Mouse (Mus musculus) midbrain, embryonic 15.5 days (tissue): Measurements from ENCODE around the gene Myo5c. TPM values are rescaled to one million over a fixed set of nuclear protein-coding genes. Genes with fewer than 3 reads are reported as not detected.

Experiments used
- ATAC-seq: fragments of 200-750 bp; cut with Nextera tagmentation; replicated peaks from 2 replicates; pipeline ENCODE4 v1.8.0; 2017; ENCODE audit warnings: moderate TSS enrichment
- H3K27ac ChIP-seq: fragments of 300-500 bp; sonication (generic); 2 replicates; pipeline ENCODE4 v1.5.1; 2015; ENCODE audit warnings: mild to moderate bottlenecking, inconsistent platforms
- H3K27me3 ChIP-seq: fragments of 300-500 bp; sonication (generic); replicated peaks from 2 replicates; pipeline ENCODE4 v1.6.1; 2015; ENCODE audit warnings: inconsistent platforms
- H3K36me3 ChIP-seq: fragments of 300-500 bp; sonication (generic); replicated peaks from 2 replicates; pipeline ENCODE4 v1.6.1; 2015; ENCODE audit warnings: inconsistent platforms
- H3K4me1 ChIP-seq: fragments of 300-500 bp; sonication (generic); 2 replicates; pipeline ENCODE4 v1.6.1; 2015; ENCODE audit warnings: inconsistent platforms
- H3K4me2 ChIP-seq: fragments of 300-500 bp; sonication (generic); 2 replicates; pipeline ENCODE4 v1.6.1; 2015; ENCODE audit warnings: inconsistent platforms, mild to moderate bottlenecking, moderate library complexity
- H3K4me3 ChIP-seq: fragments of 300-500 bp; sonication (generic); 2 replicates; pipeline ENCODE4 v1.5.1; 2015; ENCODE audit warnings: mild to moderate bottlenecking, inconsistent platforms
- H3K9ac ChIP-seq: fragments of 300-500 bp; sonication (generic); 2 replicates; pipeline ENCODE4 v1.6.1; 2015; ENCODE audit warnings: mild to moderate bottlenecking, inconsistent platforms
- H3K9me3 ChIP-seq: fragments of 300-500 bp; sonication (generic); 2 replicates; pipeline ENCODE4 v1.6.1; 2016; ENCODE audit warnings: inconsistent platforms
- WGBS: fragments of 180-500 bp; shearing (Covaris S2); methylation state at CpG from one replicate; pipeline ENCODE4 v1.1.7; 2015; ENCODE audit warnings: mixed read lengths; 5-methylcytosine and 5-hydroxymethylcytosine counted together
- polyA plus RNA-seq: library from polyadenylated mRNA; unstranded; fragments of >200 nt; fragmentation: Nextera tagmentation; extraction: Ambion mirVana; gene quantifications from 2 replicates; pipeline ENCODE4 v1.2.1, GENCODE M21; 2015

Myo5c gene
- polyA plus RNA-seq, 1 experiment from 2014 or later, result 0.56 TPM

DNA sequence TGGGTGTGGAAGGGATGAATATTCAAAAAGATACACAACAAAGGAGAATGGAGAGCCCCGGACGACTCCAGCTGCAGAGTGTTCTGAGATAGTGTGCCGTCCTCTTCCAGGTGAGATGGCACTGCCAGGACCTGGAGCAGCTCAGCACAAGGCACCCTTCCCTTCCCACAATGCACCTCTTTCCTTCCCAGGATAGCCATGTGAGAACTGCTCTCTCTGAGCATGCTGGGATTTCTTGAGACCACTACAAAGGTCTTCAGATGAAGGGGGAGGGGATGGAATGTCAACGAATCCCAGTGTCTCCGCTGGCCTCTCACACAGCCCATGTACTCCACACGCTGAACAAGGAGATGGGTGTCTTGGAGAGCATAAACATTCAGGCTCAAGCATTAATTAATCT is 55.8 kb downstream of the Myo5c start:
- no peaks in the 10 kb centered on the region for H3K36me3 ChIP-seq
- no peak overlapping the region for H3K27ac ChIP-seq
- no peak overlapping the region for H3K9ac ChIP-seq
- ATAC-seq, result no peak
- no peaks in the 10 kb centered on the region for H3K4me1 ChIP-seq
- H3K27me3 ChIP-seq, result no peaks in the 10 kb centered on the region
- WGBS, result 60% methylated on average over 6 of the region's 6 CpGs
- H3K4me3 ChIP-seq, result no peak overlapping the region
- H3K9me3 ChIP-seq, result no peaks in the 10 kb centered on the region
- H3K4me2 ChIP-seq, result no peak overlapping the region

DNA sequence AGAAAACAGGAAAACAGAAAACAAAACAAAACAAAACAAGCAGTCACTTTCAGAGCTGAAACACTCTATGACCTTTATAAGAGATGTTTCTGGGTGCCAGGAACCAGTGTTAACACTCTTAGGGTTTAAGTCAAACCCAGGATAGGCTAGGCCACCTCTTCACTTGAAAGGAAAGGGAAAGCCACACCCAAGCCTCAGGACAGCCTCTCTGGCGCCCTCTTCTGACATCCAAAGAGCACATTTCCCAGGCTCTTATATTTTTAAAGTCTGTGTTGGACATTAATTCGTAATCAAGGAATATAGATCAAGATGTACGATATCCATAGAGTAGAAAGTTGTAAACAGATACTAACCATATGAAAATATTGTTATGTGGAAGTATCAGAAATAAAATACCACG is 57.7 kb downstream of the Myo5c start:
- H3K9ac ChIP-seq, result no peak overlapping the region
- no peaks in the 10 kb centered on the region for H3K27me3 ChIP-seq
- H3K4me3 ChIP-seq, result no peak overlapping the region
- H3K36me3 ChIP-seq, result no peaks in the 10 kb centered on the region
- H3K4me2 ChIP-seq, result no peak overlapping the region
- 53% methylated on average over 4 of the region's 4 CpGs for WGBS
- no peaks in the 10 kb centered on the region for H3K4me1 ChIP-seq
- ATAC-seq, result no peak
- no peak overlapping the region for H3K27ac ChIP-seq
- H3K9me3 ChIP-seq, result no peaks in the 10 kb centered on the region

DNA sequence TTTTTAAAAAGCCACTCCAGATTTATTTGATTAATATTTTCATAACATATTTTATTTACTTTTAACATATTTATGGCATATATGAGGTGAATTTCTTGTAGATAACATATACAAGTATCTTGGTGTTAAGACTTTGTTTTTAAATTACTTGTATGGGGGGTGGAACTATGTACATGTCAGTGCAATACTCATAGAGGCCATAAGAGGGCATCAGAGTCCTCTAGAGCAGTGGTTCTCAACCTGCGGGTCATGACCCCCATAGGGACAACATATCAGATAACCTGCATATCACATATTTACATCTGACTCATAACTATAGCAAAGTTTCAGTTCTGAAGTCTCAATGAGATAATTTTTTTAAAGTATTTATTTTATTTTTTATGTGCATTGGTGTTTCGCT is 67.5 kb downstream of the Myo5c start:
- Histone ChIP-seq H3K9ac (no peak overlapping the region), H3K36me3 (no peaks in the 10 kb centered on the region), H3K27me3 (no peaks in the 10 kb centered on the region), H3K4me3 (no peak overlapping the region), H3K9me3 (no peaks in the 10 kb centered on the region), H3K4me1 (no peaks in the 10 kb centered on the region), H3K27ac (no peak overlapping the region), H3K4me2 (no peak overlapping the region)
- no peak for ATAC-seq
- WGBS, result 78% methylated on average over 2 of the region's 2 CpGs

DNA sequence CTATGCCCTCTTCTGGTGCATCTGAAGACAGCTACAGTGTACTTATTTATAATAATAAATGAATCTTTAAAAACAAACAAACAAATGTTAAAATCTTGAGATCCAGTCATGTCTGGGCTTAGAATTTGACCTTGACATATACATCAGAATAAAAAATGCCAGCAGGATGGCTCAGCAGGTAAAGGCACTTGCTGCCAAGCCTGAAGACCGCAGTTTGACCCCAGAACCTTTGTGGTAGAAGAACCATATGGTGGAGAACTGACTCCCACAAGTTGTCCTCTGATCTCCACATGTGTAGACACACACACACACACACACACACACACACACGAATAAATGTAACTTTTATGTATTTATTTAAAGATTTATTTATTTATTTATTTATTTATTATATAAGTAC is 71.2 kb downstream of the Myo5c start:
- no peak for ATAC-seq
- Histone ChIP-seq H3K27me3 (no peaks in the 10 kb centered on the region), H3K27ac (no peak overlapping the region), H3K4me1 (no peaks in the 10 kb centered on the region), H3K36me3 (no peaks in the 10 kb centered on the region), H3K9me3 (no peaks in the 10 kb centered on the region), H3K4me3 (no peak overlapping the region), H3K4me2 (no peak overlapping the region), H3K9ac (no peak overlapping the region)
- WGBS, result 82% methylated on average over 2 of the region's 2 CpGs

DNA sequence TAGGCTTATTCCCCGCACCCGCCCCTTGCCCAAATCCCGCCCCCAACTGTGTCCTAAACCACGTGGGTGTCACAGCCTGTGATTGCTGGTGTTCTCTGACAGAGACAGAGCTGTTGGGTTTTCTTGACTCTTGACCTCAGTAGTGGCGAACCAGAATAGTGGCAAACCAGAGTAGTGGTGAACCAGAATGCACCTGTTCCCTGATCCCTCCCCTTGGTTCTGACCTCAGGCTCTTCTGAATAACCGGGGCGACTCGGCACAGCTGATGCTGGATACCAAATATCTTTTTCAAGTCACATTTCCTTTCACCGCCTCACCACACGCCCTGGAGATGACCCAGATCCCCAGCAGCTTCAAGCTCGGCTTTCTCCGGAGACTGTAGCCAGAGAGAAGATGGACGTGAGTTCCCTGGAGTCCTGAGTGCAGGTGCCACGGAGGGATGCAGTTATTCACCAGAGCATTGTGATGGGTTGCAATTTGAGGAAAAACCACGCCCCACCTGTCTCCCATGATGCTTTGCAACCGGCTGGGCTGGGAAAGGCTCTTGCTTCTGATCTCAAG is 72.0 kb downstream of the Myo5c start:
- Histone ChIP-seq H3K9ac (no peak overlapping the region), H3K27me3 (no peaks in the 10 kb centered on the region), H3K36me3 (no peaks in the 10 kb centered on the region), H3K4me3 (no peak overlapping the region), H3K27ac (no peak overlapping the region), H3K4me2 (peak overlapping the region; percentile 8; the same call in 1 of the 2 replicates), H3K9me3 (no peaks in the 10 kb centered on the region), H3K4me1 (no peaks in the 10 kb centered on the region)
- 28% methylated on average over 16 of the region's 16 CpGs for WGBS
- ATAC-seq, result no peak

DNA sequence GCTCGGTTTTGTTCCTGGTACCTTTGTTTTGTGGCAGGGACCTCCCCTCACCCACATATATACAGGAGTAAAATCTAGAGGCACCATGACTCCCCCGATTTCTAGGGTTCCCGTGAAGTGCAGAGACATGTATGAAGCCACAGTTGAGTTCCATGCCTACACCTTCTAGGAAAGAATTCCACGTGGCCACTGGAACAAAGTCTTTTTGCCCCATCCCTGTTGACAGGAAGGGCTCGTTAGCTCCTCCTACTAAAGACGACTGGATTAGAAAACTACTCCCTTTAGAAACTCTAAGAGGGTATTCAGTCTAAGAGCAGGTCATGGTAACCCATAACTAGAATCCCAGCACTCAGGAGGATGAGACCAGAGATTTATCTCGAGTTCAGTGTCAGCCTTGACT is 72.5 kb downstream of the Myo5c start:
- H3K4me3 ChIP-seq, result no peak overlapping the region
- H3K4me1 ChIP-seq, result no peaks in the 10 kb centered on the region
- no peaks in the 10 kb centered on the region for H3K27me3 ChIP-seq
- no peak overlapping the region for H3K27ac ChIP-seq
- no peak overlapping the region for H3K9ac ChIP-seq
- no peaks in the 10 kb centered on the region for H3K9me3 ChIP-seq
- H3K4me2 ChIP-seq, result peak overlapping the region; percentile 8; the same call in 1 of the 2 replicates
- 30% methylated on average over 7 of the region's 7 CpGs for WGBS
- no peaks in the 10 kb centered on the region for H3K36me3 ChIP-seq
- ATAC-seq, result no peak

DNA sequence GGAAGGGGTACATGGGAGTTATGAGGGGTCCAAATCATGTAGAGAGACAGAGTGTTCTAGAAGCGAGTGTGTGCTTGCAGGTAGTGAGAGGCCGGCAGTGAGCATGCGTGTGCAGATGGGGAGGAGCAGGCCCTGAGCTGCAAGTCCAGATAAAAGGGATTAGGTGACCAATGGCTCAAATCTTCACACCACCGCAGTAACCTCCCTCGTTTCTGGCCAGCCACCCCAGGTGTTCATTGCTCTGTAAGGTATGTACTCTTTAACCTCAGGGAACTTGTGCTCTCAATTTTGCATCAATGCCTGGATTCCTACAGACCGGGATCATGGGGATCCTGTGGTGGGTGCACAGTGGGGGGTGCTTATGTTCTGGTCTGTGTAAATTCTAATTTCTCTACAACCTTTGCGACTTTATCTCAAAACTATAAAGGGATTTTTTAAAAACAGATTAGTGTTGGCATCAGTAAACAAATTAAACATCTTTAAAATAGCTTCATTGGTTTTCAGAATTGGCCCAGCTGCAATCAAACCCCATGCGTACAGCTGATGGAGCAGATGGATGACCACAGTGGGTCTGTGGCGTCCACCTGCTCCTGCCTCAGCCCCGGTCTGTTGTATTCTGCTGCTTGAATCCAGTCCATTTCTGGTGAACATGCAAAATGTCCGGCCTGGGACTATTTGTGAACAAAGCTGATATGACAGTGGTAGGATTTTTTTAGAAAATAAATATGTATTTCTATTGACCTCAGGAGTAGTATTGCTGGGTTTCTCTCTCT is 74.5 kb downstream of the Myo5c start, which contains the start of gene Gnb5:
TSS of gene Gnb5 (plus strand) at position 163 of the 773 bp plus-strand sequence.
- Histone ChIP-seq H3K27me3 (no peaks in the 10 kb centered on the region), H3K9me3 (no peaks in the 10 kb centered on the region), H3K4me3 (no peak within 1 kb of the TSS), H3K4me1 (no peaks in the 10 kb centered on the region), H3K9ac (no peak within 1 kb of the TSS), H3K4me2 (no peak within 1 kb of the TSS), H3K27ac (no peak within 1 kb of the TSS), H3K36me3 (no peaks in the 10 kb centered on the region)
- 69% methylated on average over 11 of the region's 11 CpGs for WGBS
- no peak for ATAC-seq

DNA sequence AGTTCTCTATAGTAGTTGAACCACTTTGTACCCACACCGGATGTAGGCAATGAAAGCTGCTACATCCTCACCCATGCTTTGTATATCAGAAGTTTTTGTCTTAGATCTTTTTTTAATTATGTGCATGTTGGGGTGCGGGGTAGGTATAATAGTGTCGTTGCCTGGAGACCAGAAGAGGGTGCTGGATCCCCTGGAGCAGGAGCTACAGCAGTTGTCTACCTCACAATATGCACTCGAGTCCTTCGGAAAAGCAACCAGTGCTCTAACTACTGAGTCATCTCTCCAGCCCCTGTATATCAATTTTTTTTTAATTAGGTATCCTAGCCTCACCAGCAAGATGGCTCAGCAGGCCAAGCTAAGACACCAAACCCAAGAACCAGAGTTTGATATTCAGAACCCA is 75.2 kb downstream of the Myo5c start:
- H3K4me2 ChIP-seq, result no peak overlapping the region
- no peaks in the 10 kb centered on the region for H3K9me3 ChIP-seq
- no peak for ATAC-seq
- no peak overlapping the region for H3K4me3 ChIP-seq
- WGBS, result 85% methylated on average over 5 of the region's 5 CpGs
- no peak overlapping the region for H3K9ac ChIP-seq
- no peaks in the 10 kb centered on the region for H3K4me1 ChIP-seq
- H3K27me3 ChIP-seq, result no peaks in the 10 kb centered on the region
- no peaks in the 10 kb centered on the region for H3K36me3 ChIP-seq
- no peak overlapping the region for H3K27ac ChIP-seq

DNA sequence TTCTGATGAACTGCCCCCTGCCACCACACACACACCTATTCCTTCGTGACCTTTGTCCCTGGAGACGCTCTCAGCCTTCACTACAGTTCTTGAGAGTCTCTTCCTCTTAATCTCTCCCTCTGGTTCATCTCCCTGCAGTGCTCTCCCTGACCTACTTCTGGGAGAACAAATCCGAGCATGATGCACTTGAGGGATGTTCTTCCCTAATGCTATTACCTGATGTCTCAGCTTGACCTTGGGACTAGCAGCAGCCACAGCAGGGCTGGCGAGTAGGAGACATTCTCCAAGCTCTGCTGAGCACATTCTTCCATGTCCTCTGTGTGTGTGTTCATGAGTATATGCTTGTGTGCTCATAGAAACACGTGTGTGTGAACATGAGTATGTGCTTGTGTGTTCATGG is 76.8 kb downstream of the Myo5c start:
- H3K4me2 ChIP-seq, result no peak overlapping the region
- H3K9me3 ChIP-seq, result no peaks in the 10 kb centered on the region
- WGBS, result 67% methylated on average over 5 of the region's 5 CpGs
- H3K4me1 ChIP-seq, result peaks cover 7% of the 10 kb centered on the region; the same call in 1 of the 2 replicates
- H3K27ac ChIP-seq, result no peak overlapping the region
- no peaks in the 10 kb centered on the region for H3K36me3 ChIP-seq
- no peak for ATAC-seq
- H3K4me3 ChIP-seq, result no peak overlapping the region
- H3K9ac ChIP-seq, result no peak overlapping the region
- no peaks in the 10 kb centered on the region for H3K27me3 ChIP-seq

DNA sequence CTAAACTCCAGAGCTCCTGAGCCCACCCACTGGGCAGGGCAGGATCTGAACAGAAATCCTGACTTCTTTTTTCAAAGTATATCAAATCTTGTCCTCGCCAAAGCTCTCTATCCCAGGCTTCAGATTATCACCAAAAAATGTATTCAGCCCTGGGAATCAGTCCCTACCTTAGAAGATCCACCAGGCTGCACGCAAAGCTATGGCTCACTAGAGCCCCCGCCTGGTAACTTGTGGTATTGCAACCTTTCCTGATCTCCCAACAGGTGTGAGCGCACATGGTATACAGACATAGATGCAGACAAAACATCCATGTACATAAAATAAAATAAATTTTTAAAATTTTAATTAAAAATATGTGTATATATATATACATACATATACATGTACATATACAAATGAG is 80.2 kb downstream of the Myo5c start:
- no peaks in the 10 kb centered on the region for H3K9me3 ChIP-seq
- ATAC-seq, result no peak
- no peak overlapping the region for H3K27ac ChIP-seq
- H3K4me3 ChIP-seq, result no peak overlapping the region
- no peaks in the 10 kb centered on the region for H3K36me3 ChIP-seq
- H3K4me2 ChIP-seq, result no peak overlapping the region
- WGBS, result 15% methylated on average over 4 of the region's 4 CpGs
- peaks cover 22% of the 10 kb centered on the region for H3K4me1 ChIP-seq
- no peak overlapping the region for H3K9ac ChIP-seq
- no peaks in the 10 kb centered on the region for H3K27me3 ChIP-seq

DNA sequence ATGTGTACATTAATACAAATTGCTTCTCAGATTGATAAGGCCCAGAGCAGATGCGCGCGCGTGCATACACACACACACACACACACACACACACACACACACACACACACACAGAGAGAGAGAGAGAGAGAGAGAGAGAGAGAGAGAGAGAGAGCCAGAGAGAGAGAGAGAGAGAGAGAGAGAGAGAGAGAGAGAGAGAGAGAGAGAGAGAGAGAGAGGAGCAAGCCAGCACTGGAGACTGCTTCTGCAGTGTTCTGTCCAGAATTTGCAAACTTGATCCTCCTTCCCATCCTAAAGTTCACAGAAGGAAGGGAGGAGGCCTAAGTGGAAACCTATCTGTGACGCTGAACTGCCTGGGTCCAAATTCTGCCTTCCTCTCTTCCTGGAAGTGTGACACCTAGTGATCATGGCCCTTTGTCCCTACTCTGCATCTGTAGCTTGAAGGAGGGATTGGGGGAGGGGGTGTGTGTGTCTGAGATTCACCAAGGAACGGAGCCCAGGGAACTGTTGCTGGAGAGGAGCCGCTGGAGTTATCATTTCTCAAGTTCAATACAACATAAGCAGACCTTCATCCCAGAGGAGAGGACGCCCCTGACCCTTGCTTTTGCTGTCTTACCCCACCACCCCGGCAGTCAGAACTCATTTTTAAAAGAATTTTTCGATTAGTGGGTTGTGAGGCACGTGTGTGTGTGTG is 81.5 kb downstream of the Myo5c start:
- peak; percentile 40 for ATAC-seq
- H3K4me1 ChIP-seq, result peaks cover 22% of the 10 kb centered on the region
- peak overlapping the region; percentile 76 for H3K4me2 ChIP-seq
- H3K9me3 ChIP-seq, result no peaks in the 10 kb centered on the region
- peak overlapping the region; percentile 82; the same call in 1 of the 2 replicates for H3K9ac ChIP-seq
- H3K36me3 ChIP-seq, result no peaks in the 10 kb centered on the region
- H3K27me3 ChIP-seq, result no peaks in the 10 kb centered on the region
- WGBS, result 34% methylated on average over 11 of the region's 11 CpGs
- peak overlapping the region; percentile 85 for H3K27ac ChIP-seq
- H3K4me3 ChIP-seq, result peak overlapping the region; percentile 72

DNA sequence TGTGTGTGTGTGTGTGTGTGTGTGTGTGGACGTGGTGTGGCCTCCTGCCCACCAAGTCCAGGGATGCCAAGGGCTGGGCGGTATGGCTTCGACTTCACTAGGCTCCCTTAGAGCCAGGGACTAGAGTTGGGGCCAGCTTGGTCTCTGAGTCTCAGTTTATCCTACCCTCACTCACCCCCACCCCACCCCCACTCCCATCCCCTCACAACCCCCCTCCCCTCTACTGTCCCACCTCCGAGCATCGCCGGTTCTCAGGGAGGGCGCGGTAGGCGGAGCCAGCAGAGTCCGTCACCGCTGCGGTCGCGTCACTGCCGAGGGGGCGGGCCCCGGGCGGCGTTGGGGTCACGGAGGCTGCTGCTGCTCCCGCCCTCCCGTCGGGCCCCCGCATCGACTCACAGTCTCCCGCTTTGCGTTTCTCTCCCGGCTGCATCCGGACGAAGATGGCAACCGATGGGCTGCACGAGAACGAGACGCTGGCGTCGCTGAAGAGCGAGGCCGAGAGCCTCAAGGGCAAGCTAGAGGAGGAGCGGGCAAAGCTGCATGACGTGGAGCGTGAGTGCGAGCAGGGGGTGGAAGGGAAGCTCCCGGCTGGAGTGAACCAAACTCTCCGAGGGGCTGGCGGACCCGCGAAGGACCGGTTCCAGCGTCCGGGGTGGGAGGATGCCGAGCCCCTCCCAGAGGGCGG is 82.2 kb downstream of the Myo5c start:
- H3K4me3 ChIP-seq, result peak overlapping the region; percentile 72
- peak; percentile 90 for ATAC-seq
- under 1% methylated on average over 50 of the region's 52 CpGs for WGBS
- H3K27ac ChIP-seq, result peak overlapping the region; percentile 85
- peak overlapping the region; percentile 82 for H3K9ac ChIP-seq
- H3K4me2 ChIP-seq, result peak overlapping the region; percentile 76
- no peaks in the 10 kb centered on the region for H3K9me3 ChIP-seq
- no peaks in the 10 kb centered on the region for H3K27me3 ChIP-seq
- H3K36me3 ChIP-seq, result no peaks in the 10 kb centered on the region
- H3K4me1 ChIP-seq, result peaks cover 22% of the 10 kb centered on the region
